Comparison of ENCODE assay signal across 8 mouse cellular contexts in the genomic region with DNA sequence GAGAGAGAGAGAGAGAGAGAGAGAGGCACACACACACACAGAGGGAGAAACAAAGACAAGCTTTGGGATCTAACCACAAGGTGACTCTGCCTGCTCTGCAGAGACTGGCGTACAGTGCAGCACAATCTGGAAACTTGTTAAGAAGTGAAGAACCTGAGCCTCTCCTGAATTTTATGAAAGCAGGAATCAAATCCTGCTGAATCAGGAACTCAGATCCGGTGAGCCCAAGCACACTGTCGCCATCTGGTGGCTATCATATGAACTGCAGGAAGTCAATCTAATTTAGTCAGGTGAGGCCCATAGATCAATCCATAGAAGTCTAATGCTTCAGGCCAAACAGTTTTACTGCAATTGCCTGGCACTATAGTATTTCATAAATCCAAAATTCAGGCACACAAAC. TPM values are rescaled to one million over a fixed set of nuclear protein-coding genes. Genes with fewer than 3 reads are reported as not detected.
DNase-seq lines count a peak whose midpoint lies in the region; ATAC-seq and TF ChIP-seq lines count a peak whose summit lies in the region.

No protein-coding gene starts in this region.

- TF ChIP-seq CTCF in kidney, adult 2 months (conservative IDR thresholded peaks at IDR 0.05; ENCODE audit: insufficient read depth, insufficient read length, low read depth, low read length), result peak; percentile 92
- TF ChIP-seq CTCF in heart, postnatal 0 days (IDR thresholded peaks at IDR 0.05; ENCODE audit: low read depth), result peak; percentile 86

- H3K9me3 ChIP-seq in kidney, embryonic 14.5 days (ENCODE audit: control insufficient read depth, low read length), result no peaks in the 10 kb centered on the region
- no peaks in the 10 kb centered on the region for H3K9me3 ChIP-seq in heart, postnatal 0 days (replicated peaks; ENCODE audit: control insufficient read depth, low read length)

- ATAC-seq in kidney, embryonic 14.5 days (ENCODE audit: low FRiP score, low TSS enrichment), result no peak
- no peak for ATAC-seq in heart, postnatal 0 days (ENCODE audit: insufficient read depth, low read depth)

- intact Hi-C loops in left cerebral cortex, postnatal 14 days (cut with DNase I), result loop anchor here (10.0 kb wide), 2 partner anchors 202 to 292 kb away; no protein-coding TSS in a partner anchor

- H3K4me3 ChIP-seq in kidney, adult 2 months (ENCODE audit: insufficient read depth, low read depth, low read length), result no peak overlapping the region
- H3K4me3 ChIP-seq in kidney, embryonic 14.5 days (ENCODE audit: low read length), result no peak overlapping the region
- no peak overlapping the region for H3K4me3 ChIP-seq in heart, postnatal 0 days (ENCODE audit: low read depth, low read length)

- no peaks in the 10 kb centered on the region for H3K4me1 ChIP-seq in kidney, adult 2 months (ENCODE audit: control insufficient read depth, insufficient read depth, low read length)
- H3K4me1 ChIP-seq in kidney, embryonic 14.5 days (ENCODE audit: control insufficient read depth, insufficient read depth, low read length), result no peaks in the 10 kb centered on the region
- no peaks in the 10 kb centered on the region for H3K4me1 ChIP-seq in heart, postnatal 0 days (ENCODE audit: control insufficient read depth, insufficient read depth)

- H3K4me2 ChIP-seq in kidney, embryonic 14.5 days (replicated peaks; ENCODE audit: low read depth, low read length), result no peak overlapping the region
- no peak overlapping the region for H3K4me2 ChIP-seq in heart, postnatal 0 days (ENCODE audit: low read depth, low read length)

- no peaks in the 10 kb centered on the region for H3K36me3 ChIP-seq in kidney, adult 2 months (ENCODE audit: control insufficient read depth, insufficient read depth, low read length)
- H3K36me3 ChIP-seq in kidney, embryonic 14.5 days (ENCODE audit: control insufficient read depth, insufficient read depth, low read length), result no peaks in the 10 kb centered on the region
- H3K36me3 ChIP-seq in heart, postnatal 0 days (replicated peaks; ENCODE audit: control insufficient read depth, insufficient read depth, low read length), result no peaks in the 10 kb centered on the region

- no peak for TF ChIP-seq EP300 in heart, postnatal 0 days (IDR thresholded peaks at IDR 0.05; ENCODE audit: low read depth)

- no peak overlapping the region for H3K9ac ChIP-seq in kidney, embryonic 14.5 days (ENCODE audit: low read depth, low read length)
- no peak overlapping the region for H3K9ac ChIP-seq in heart, postnatal 0 days (replicated peaks; ENCODE audit: low read depth, low read length)

- H3K27me3 ChIP-seq in kidney, adult 2 months (replicated peaks; ENCODE audit: control insufficient read depth, insufficient read depth, low read length), result no peaks in the 10 kb centered on the region
- H3K27me3 ChIP-seq in kidney, embryonic 14.5 days (ENCODE audit: control insufficient read depth, insufficient read depth, low read length), result no peaks in the 10 kb centered on the region
- no peaks in the 10 kb centered on the region for H3K27me3 ChIP-seq in heart, postnatal 0 days (ENCODE audit: control insufficient read depth, insufficient read depth, low read length)

- no peak for TF ChIP-seq POLR2A in kidney, adult 2 months (IDR thresholded peaks at IDR 0.05; ENCODE audit: low read depth, low read length)

- DNase-seq in kidney, adult 2 months, result peak; percentile 53
- peak; percentile 11 for DNase-seq in MN1 (ENCODE audit: low spot score)
- DNase-seq in cerebellum, adult 9-10 months, result peak; percentile 4
- DNase-seq in heart, postnatal 0 days (ENCODE audit: low spot score), result peak; percentile 10
- peak; percentile 55 to 76 for DNase-seq in left cerebral cortex, postnatal 14 days (ENCODE audit: low spot score in 2 of 2)
- peak; percentile 30 for DNase-seq in retina, adult 2 months (ENCODE audit: low read depth, low spot score)
- DNase-seq in T-cell, adult 2 months (ENCODE audit: low spot score), result no peak

- H3K27ac ChIP-seq in kidney, adult 2 months (ENCODE audit: insufficient read depth, low read depth, low read length), result no peak overlapping the region
- no peak overlapping the region for H3K27ac ChIP-seq in kidney, embryonic 14.5 days (ENCODE audit: low read depth, low read length)
- H3K27ac ChIP-seq in heart, postnatal 0 days (ENCODE audit: low read depth), result no peak overlapping the region

- 26% methylated on average over 3 of the region's 3 CpGs for WGBS in kidney, adult 2 months
- 30% methylated on average over 3 of the region's 3 CpGs for WGBS in kidney, embryonic 14.5 days
- WGBS in heart, postnatal 0 days, result 33% methylated on average over 3 of the region's 3 CpGs

RNA-seq across cellular contexts. Expression of a gene that starts 5.8 kb away (rescaled TPM):
- 0.03 and 0.08 TPM in 2 replicates for polyA plus RNA-seq in kidney, adult 2 months (2012; rRNA removed)
- 0.05 TPM in 1 of 2 replicates, not detected in the other for polyA plus RNA-seq in kidney, embryonic 14.5 days (2014; fragmentation: Nextera tagmentation; extraction: Ambion mirVana)
- not detected in 2 replicates for total RNA-seq in heart, postnatal 0 days (2014; rRNA removed; ENCODE audit: low replicate concordance)
- not detected in 2 replicates for polyA plus RNA-seq in heart, postnatal 0 days (2015; fragmentation: Nextera tagmentation; extraction: Ambion mirVana)
- total RNA-seq in left cerebral cortex, postnatal 14 days (2021), result not detected

RNA-seq across cellular contexts. Expression of a gene that starts 51.9 kb away (rescaled TPM):
- polyA plus RNA-seq in kidney, adult 2 months (2012; rRNA removed), result not detected in 2 replicates
- not detected in 2 replicates for polyA plus RNA-seq in kidney, embryonic 14.5 days (2014; fragmentation: Nextera tagmentation; extraction: Ambion mirVana)
- total RNA-seq in heart, postnatal 0 days (2014; rRNA removed; ENCODE audit: low replicate concordance), result not detected in 2 replicates
- polyA plus RNA-seq in heart, postnatal 0 days (2015; fragmentation: Nextera tagmentation; extraction: Ambion mirVana), result not detected in 2 replicates
- total RNA-seq in left cerebral cortex, postnatal 14 days (2021), result not detected
